ENCODE assay signal across 7 mouse cellular contexts in genomic region chr11:89988936-89989589, GRCm38 (mm10). TPM values are rescaled to one million over a fixed set of nuclear protein-coding genes. Genes with fewer than 3 reads are reported as not detected.
DNase-seq lines count a peak whose midpoint lies in the region; ATAC-seq lines count a peak whose summit lies in the region.

No protein-coding gene starts in this region.

- H3K4me1 ChIP-seq in forebrain, embryonic 12.5 days = no peaks in the 10 kb centered on the region
- peaks cover 10% of the 10 kb centered on the region for H3K4me1 ChIP-seq in hindbrain, embryonic 10.5 days (replicated peaks)

- H3K36me3 ChIP-seq in forebrain, embryonic 12.5 days (replicated peaks) = no peaks in the 10 kb centered on the region
- H3K36me3 ChIP-seq in hindbrain, embryonic 10.5 days = no peaks in the 10 kb centered on the region

- peak; percentile 46; the same call in 1 of the 2 replicates for ATAC-seq in forebrain, embryonic 12.5 days (ENCODE audit: low FRiP score)

- peak; percentile 61 for DNase-seq in MN1 (ENCODE audit: low spot score)
- peak; percentile 40 for DNase-seq in brain, embryonic 18.5 days (ENCODE audit: low read depth, low spot score)
- DNase-seq in hindbrain, embryonic 10.5 days (ENCODE audit: low spot score) = peak; percentile 76
- DNase-seq in layer of hippocampus, postnatal 10 days (ENCODE audit: low spot score in 2 of 2) = peak; percentile 81 to 82
- peak; percentile 82 for DNase-seq in lung, postnatal 36 days
- DNase-seq in right cerebral cortex, adult 2 months (ENCODE audit: low spot score in 2 of 2) = peak; percentile 69 to 79

- 23% methylated on average over 8 of the region's 8 CpGs for WGBS in forebrain, embryonic 12.5 days
- 25% methylated on average over 8 of the region's 8 CpGs for WGBS in hindbrain, embryonic 10.5 days

- no peak overlapping the region for H3K4me2 ChIP-seq in forebrain, embryonic 12.5 days

- H3K27me3 ChIP-seq in forebrain, embryonic 12.5 days = no peaks in the 10 kb centered on the region
- peaks cover 22% of the 10 kb centered on the region for H3K27me3 ChIP-seq in hindbrain, embryonic 10.5 days (ENCODE audit: insufficient read depth, poor library complexity, severe bottlenecking)

- H3K4me3 ChIP-seq in forebrain, embryonic 12.5 days (replicated peaks) = no peak overlapping the region
- H3K4me3 ChIP-seq in hindbrain, embryonic 10.5 days = no peak overlapping the region

- H3K9ac ChIP-seq in forebrain, embryonic 12.5 days = no peak overlapping the region

- H3K9me3 ChIP-seq in forebrain, embryonic 12.5 days = no peaks in the 10 kb centered on the region
- no peaks in the 10 kb centered on the region for H3K9me3 ChIP-seq in hindbrain, embryonic 10.5 days

- H3K27ac ChIP-seq in forebrain, embryonic 12.5 days = no peak overlapping the region
- 0 out of 2 replicates have a peak overlapping the region, but pooled peaks have one; percentile 23 for H3K27ac ChIP-seq in hindbrain, embryonic 10.5 days

RNA-seq across cellular contexts. Expression of gene Pctp, which starts 13.6 kb away (rescaled TPM):
- 5.1 and 6.2 TPM in 2 replicates for polyA plus RNA-seq in forebrain, embryonic 12.5 days (2016; fragmentation: Nextera tagmentation; extraction: Ambion mirVana)
- 15.0 and 19.6 TPM in 2 replicates for polyA plus RNA-seq in hindbrain, embryonic 10.5 days (2016; fragmentation: Nextera tagmentation; extraction: Ambion mirVana)
- total RNA-seq in layer of hippocampus, postnatal 10 days (2021) = under 1 TPM; 0.78 to 0.80 TPM

RNA-seq across cellular contexts. Expression of gene Tmem100, which starts 41.1 kb away (rescaled TPM):
- 5.0 and 6.6 TPM in 2 replicates for polyA plus RNA-seq in forebrain, embryonic 12.5 days (2016; fragmentation: Nextera tagmentation; extraction: Ambion mirVana)
- polyA plus RNA-seq in hindbrain, embryonic 10.5 days (2016; fragmentation: Nextera tagmentation; extraction: Ambion mirVana) = 4.5 and 7.5 TPM in 2 replicates
- total RNA-seq in layer of hippocampus, postnatal 10 days (2021) = 10 to 100 TPM; 28.2 to 30.1 TPM
